Mouse (Mus musculus) right cerebral cortex, postnatal 25 days (tissue): ENCODE data around the gene Pard6b.
"Not testable (repeated sequence)": the region's sequence is repeated elsewhere in the genome, so short reads cannot be mapped to it uniquely, and the experiment has no call there.

Experiments
- DNase-seq: peaks from one replicate; pipeline ENCODE4 v3.0.0; 2022

Pard6b gene

GRCm38 (mm10) chr2:168080431-168081246 lies at the start of gene Pard6b:
Pard6b (plus strand) TSS chr2:168081004.
- DNase-seq: peak; percentile 97

- DNase-seq: no peak
These were observed 49.0 kb upstream of the Pard6b start for GRCm38 (mm10) chr2:168031842-168032241.

DNA sequence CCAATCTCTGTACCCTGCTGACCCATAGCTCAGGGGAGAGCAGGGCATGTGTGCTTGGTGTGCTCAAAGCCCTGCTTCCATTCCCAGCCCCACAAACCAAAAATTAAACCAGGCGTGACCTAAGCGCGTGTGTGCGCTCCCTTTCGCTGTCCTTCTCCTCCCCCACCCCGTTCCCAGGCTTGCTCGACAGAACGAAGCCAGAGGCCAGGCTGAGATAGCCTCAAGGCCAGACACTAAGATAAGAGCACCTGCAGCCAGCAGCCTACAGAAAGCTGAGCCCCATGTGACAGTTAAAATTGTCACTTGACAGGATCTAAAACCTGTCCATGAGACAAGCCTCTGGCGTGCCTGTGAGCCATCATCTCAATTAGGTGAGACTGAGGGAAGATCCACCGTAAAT lies 46.9 kb upstream of the Pard6b start:
- DNase-seq: no peak

DNA sequence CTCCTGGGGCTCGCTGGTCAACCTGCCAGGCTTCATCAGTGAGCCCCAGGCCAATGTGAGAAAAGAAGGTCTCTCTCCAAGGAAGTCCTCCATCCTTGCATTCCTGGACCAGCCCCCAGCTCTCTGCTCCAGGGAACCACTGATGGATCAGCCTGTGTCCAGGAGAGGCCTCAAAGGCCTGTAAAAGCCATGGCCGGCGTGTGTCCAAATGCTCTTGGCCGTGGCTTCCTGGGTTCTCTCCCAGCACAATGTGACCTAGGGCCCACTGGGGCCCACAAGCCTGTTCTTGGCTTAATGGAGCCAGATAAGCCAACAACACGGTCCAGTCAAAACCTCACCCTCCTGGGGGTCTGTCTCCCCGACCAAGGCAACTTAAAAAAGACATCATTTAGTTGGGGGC lies 44.9 kb upstream of the Pard6b start:
- DNase-seq: no peak

- DNase-seq: no peak
These were observed 43.7 kb upstream of the Pard6b start for GRCm38 (mm10) chr2:168037063-168037462.

DNA sequence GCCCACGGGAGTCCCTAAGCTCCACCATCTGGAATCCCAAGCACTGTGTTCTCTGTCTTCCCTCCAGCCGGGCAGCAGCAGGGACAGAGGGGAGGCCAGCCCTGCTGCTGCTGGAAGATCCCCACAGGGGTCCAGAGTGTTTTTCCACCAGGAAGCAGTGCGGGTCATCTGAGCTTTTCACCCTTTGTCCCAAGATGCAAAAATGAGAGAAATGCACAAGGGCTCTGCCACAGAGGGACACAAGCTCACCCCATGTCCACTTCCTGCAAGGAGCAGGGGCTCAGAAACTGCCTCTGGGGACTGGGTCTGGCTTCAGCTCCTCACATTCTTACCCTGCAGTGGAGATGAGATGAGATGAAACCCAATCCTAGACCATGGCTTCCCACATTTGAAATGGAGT lies 40.1 kb upstream of the Pard6b start:
- DNase-seq: no peak

- no peak for DNase-seq
These were observed 38.8 kb upstream of the Pard6b start for GRCm38 (mm10) chr2:168042019-168042418.

DNA sequence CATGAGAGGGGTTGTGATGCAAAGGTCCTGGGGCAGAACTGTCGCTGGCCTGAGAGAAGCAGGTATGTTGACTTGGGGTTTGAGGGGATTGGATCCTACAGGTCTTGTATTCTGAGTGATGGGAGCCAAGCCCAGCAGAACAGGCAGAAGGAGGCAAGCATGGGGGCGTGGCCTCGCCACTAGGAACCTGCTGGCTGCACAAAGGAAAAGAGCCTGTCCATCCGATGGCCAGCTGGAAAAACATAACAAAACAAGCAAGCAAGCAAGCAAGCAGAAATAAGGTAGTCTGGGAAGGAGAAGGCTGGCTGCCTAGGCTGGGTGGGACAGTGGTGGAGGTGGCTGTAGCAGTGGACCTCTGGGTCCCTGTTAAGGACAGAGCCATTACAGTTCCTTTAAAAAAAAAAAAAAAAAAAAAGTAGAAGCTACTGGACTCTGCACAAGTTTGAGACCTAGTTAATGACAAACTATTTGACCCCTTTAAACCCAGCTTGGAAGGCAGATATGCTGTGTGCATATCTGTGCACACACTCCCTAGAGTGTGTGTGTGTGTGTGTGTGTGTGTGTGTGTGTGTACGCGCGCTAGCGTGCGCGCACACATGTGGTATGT lies 36.0 kb upstream of the Pard6b start:
- DNase-seq: no peak

- no peak for DNase-seq
These were observed 35.4 kb upstream of the Pard6b start for GRCm38 (mm10) chr2:168045357-168045756.

- DNase-seq: no peak
These were observed 35.0 kb upstream of the Pard6b start for GRCm38 (mm10) chr2:168045771-168046170.

GRCm38 (mm10) chr2:168046467-168046866 lies 34.3 kb upstream of the Pard6b start:
- DNase-seq: no peak

DNA sequence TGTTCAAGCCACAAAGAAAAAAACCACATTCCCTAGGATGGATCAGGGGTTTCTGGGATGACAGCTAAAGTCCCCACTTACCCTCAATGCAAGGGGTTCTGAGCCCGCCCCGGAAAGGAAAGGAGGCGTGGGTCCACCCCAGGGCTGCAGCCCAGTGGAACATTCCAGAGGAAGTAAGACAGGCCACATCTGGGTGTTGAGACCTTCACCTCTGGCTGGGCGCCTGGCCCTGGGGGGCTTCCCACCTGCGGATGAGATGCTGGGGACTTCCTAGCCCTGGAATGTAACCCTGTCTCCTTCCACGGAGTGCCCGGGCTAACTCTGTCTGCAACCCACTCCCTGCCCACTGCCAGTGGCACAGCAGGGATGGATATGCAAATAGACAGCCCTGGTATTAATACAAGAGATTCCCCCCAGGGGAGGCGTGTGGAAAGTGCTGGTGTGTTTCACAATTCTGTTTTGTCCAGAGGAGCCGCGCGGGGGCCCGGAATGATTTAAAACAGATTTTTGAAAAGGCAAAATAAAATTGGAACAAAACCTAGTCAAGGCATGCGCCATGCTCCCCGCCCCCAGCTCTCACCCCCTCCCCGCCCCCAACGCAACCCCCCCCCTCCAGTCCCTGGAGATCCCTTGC lies 31.7 kb upstream of the Pard6b start:
- no peak for DNase-seq

DNA sequence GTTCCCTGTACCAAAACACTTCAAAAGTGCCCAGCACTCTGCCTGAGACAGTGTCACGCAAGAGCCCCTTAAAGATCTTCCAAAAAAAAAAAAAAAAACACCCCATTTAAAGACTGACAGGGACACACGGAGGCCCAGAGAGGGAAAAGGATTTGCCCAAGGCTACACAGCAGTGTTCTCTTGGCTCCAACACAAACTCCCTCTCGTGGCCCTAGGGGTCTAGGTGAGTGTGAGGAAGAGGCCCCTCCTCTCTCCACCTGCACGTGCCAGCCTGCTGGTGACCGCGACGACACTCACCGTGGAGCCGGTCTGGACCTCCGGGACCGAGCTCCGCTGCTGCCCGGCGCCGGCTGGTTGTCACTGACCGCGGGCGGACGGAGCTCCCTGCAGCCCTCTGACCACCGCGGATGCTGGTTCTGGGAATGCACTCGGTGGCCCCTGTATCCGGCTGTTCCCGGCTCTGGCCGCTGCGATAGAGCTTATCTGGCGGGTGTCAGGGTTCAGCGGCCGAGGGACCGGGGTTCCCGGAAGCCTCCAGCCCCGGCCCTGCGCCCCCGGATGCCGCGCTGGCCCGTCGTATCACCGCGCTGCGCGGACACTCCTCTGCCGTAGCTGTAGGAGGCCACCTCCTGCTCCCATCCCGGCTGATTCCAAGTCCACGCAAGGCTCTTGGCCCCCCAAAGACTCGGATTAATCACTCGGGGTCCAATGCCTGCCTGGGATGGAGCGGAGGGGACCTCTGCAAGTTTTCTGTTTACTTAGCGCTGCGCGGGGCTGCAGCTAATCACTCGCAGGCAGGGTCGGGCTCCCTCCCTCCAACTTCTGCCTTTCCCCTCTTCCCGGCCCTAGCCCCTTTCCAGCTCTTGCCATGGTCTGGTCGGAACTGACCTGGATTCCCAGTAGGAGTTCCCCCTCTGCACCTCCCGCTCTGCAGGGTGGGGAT lies 30.5 kb upstream of the Pard6b start:
- no peak for DNase-seq

DNA sequence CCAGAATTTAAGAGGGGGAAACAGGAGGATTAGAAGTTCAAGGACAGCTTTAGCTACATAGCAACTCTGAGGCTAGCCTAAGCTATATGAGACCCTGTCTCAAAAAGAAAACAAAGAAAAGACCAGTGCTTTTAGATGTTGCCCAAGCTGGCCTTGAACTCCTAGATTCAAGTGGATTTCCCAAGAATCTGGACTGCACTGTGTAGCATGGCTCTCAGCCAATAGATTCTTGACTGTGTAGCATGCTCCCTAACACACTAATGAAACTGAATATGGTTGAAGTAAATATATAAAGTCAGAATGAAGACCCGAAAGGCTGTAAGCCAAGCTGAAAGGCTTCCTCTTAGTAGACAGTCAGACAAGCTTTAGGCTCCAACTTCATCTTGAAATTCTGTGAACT lies 28.6 kb upstream of the Pard6b start:
- DNase-seq: no peak

GRCm38 (mm10) chr2:168052689-168053088 lies 28.1 kb upstream of the Pard6b start:
- DNase-seq: no peak

DNA sequence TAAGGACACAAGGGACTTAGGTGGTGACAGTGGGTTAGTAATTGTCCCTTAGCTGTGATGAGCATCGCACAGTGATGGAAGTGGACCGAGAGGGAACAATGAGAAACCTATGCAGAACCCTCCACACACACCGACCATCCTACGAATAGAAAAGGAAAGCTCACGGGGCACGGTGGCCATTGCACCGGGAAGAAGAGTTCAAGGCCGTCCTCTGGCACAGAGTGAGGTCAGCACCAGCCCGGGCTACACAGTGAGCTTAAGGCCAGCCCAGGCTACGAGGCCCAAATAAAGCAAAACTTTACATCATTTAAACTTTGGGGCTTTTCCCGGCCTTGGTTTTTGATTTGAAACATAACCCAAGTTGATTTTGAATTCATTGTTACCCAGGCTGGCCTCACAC lies 26.7 kb upstream of the Pard6b start:
- DNase-seq: no peak

DNA sequence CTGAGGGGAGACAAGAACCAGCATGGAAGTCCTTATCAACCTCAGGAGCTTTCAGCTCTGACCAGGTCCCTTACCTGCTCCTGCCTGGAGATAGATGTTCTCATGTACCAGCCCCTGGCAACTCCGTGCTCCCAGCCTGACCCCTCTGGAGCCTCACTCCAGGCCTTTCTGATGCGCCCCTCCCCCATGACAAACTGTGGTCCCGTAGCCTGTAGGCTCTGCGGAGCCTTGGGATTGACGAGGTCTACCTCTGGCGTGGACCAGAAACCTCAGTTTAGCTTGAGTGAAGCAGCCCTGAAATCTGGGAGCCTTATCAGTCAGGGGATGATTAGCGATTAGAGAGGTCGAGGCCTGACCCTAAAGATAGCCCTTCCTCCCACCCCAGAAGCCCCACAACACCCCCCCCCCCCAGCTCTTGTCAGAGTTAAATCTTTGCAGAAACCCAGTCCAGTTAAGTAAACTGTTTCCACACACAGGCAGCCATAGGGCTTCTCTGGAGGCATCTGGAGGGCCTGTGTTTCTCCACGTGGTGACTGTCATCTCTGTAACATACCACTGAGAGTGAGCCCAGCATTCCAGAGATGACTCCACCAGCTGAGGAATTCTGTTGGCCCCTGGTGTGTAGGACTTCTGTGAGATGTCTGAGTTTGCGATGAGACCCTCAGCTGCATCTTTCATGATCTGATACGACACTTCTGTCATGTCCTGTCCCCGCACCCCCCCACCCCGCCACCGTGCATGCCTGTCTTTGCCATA lies 24.7 kb upstream of the Pard6b start:
- DNase-seq: no peak

DNA sequence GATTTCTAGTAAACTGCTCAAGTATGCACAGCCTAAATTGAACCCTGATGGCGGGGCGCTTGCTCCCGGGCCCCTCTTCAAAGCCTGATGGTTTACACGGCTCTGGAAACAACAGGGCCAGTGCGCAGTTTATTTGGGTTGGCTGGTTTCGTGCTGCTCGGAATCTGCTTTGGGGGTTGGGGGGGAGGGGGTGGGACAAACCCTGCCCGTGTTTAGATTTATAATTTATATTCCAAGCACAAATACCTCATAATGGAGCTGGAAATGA lies 24.2 kb upstream of the Pard6b start:
- DNase-seq: no peak

GRCm38 (mm10) chr2:168057876-168058275 lies 22.9 kb upstream of the Pard6b start:
- not testable (repeated sequence) for DNase-seq

- DNase-seq: no peak
These were observed 22.2 kb upstream of the Pard6b start for GRCm38 (mm10) chr2:168058488-168059199.

DNA sequence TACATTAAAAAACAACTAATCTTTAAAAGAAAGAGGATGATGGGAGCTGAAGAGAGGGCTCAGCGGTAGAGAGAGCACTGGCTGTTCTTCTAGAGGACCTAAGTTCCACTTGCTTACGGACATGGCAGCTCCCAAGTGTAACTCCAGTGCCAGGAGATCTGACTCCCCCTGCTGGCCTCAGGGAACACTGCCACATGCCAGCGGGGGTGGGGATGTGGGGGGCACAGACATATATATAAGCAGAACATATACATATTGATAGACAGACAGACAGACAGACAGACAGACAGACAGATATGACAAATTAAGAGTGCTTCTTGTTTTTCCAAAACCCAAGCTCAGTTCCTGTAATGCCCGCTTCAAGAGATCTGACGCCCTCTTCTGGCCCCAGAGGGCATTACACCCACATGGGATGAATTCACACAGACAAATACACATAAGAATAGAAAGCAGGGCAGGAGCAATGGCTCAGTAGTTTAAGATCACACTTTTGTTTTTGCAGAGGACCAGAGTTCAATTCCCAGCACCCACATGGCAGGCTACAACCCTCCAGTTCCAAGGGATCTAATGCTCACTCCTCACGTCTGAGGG lies 21.5 kb upstream of the Pard6b start:
- no peak for DNase-seq
